Mouse (Mus musculus) CH12.LX (cell line): ENCODE measurements around the gene Kmt5a. TPM values are rescaled to one million over a fixed set of nuclear protein-coding genes. Genes with fewer than 3 reads are reported as not detected.

Experiments used
- DNase-seq: peaks from one replicate; pipeline ENCODE4 v3.0.0-alpha.2; 2013; ENCODE audit errors: extremely low read depth
- H3K27ac ChIP-seq: 2 replicates; pipeline ENCODE4 v1.5.1; 2012; ENCODE audit warnings: low read depth, mild to moderate bottlenecking, control low read depth, moderate library complexity; ENCODE audit not compliant: insufficient read depth
- H3K27me3 ChIP-seq: replicated peaks from 2 replicates; pipeline ENCODE3; 2012; ENCODE audit warnings: inconsistent platforms
- H3K36me3 ChIP-seq, 2 experiments: replicated peaks in 1 of 2; 2 replicates each; pipeline versions ENCODE3 to v1.6.1; 2012; ENCODE audit warnings: inconsistent platforms in 1 of 2, low read length in 1 of 2, mild to moderate bottlenecking in 1 of 2, mixed read lengths in 1 of 2, moderate library complexity in 1 of 2; ENCODE audit not compliant: control insufficient read depth in 1 of 2, insufficient read depth in 1 of 2
- H3K4me1 ChIP-seq, 2 experiments: 2 replicates each; pipeline ENCODE4 v1.6.1; 2012; ENCODE audit warnings: inconsistent platforms in 1 of 2, moderate library complexity in 1 of 2; ENCODE audit not compliant: insufficient read depth in 2 of 2, control insufficient read depth in 1 of 2
- H3K4me2 ChIP-seq: 2 replicates; pipeline ENCODE4 v1.6.1; 2012; ENCODE audit warnings: low read depth, mild to moderate bottlenecking, control low read depth; ENCODE audit not compliant: poor library complexity, insufficient read depth, severe bottlenecking
- H3K4me3 ChIP-seq, 3 experiments: fragments of 150-350 bp in 1 of 3; sonication (generic) in 1 of 3; replicated peaks in 1 of 3; 2 replicates each; pipeline versions ENCODE3 to v1.5.1; 2011 to 2012; ENCODE audit warnings: low read depth in 2 of 3, low read length in 2 of 3, mild to moderate bottlenecking in 2 of 3, moderate library complexity in 2 of 3, control low read depth in 1 of 3, improper control_type of control experiment in 1 of 3, inconsistent platforms in 1 of 3, mixed read lengths in 1 of 3; ENCODE audit not compliant: poor library complexity in 1 of 3
- H3K79me2 ChIP-seq: replicated peaks from 2 replicates; pipeline ENCODE4 v1.6.1; 2012; ENCODE audit warnings: mild to moderate bottlenecking, moderate library complexity; ENCODE audit not compliant: control insufficient read depth, poor library complexity, insufficient read depth, severe bottlenecking; ENCODE audit errors: extremely low read depth
- H3K9ac ChIP-seq: 2 replicates; pipeline ENCODE4 v1.6.1; 2012; ENCODE audit warnings: low read depth, mild to moderate bottlenecking, control low read depth, moderate library complexity; ENCODE audit not compliant: insufficient read depth
- H3K9me3 ChIP-seq: replicated peaks from 2 replicates; pipeline ENCODE3; 2012; ENCODE audit warnings: low read length, inconsistent platforms, mixed read lengths
- BHLHE40 ChIP-seq: IDR thresholded peaks from 2 replicates; pipeline ENCODE4 v1.6.1; 2011; ENCODE audit warnings: mild to moderate bottlenecking, low read depth, low read length, improper control_type of control experiment
- CTCF ChIP-seq, 2 experiments: IDR thresholded peaks in 1 of 2; conservative IDR thresholded peaks in 1 of 2; 2 replicates each; pipeline ENCODE4 v1.5.1; 2011 to 2012; ENCODE audit warnings: low read depth in 2 of 2, low read length in 2 of 2, improper control_type of control experiment in 1 of 2, inconsistent platforms in 1 of 2, mild to moderate bottlenecking in 1 of 2, moderate library complexity in 1 of 2
- E2F4 ChIP-seq: IDR thresholded peaks from 2 replicates; pipeline ENCODE4 v1.6.1; 2011; ENCODE audit warnings: low read depth, low read length, improper control_type of control experiment; ENCODE audit not compliant: insufficient replicate concordance
- ELF1 ChIP-seq: IDR thresholded peaks from 2 replicates; pipeline ENCODE4 v1.6.1; 2014; ENCODE audit warnings: low read depth, mild to moderate bottlenecking, inconsistent platforms, low read length, improper control_type of control experiment
- EP300 ChIP-seq: IDR thresholded peaks from 2 replicates; pipeline ENCODE4 v1.6.1; 2011; ENCODE audit warnings: low read length, improper control_type of control experiment
- ETS1 ChIP-seq: conservative IDR thresholded peaks from 2 replicates; pipeline ENCODE4 v1.6.1; 2012; ENCODE audit warnings: low read depth, mild to moderate bottlenecking, inconsistent platforms, low read length, improper control_type of control experiment, moderate library complexity
- JUN ChIP-seq: IDR thresholded peaks from 2 replicates; pipeline ENCODE4 v1.6.1; 2011; ENCODE audit warnings: low read depth, mild to moderate bottlenecking, low read length, improper control_type of control experiment, moderate library complexity; ENCODE audit not compliant: insufficient read depth
- MAX ChIP-seq: IDR thresholded peaks from 2 replicates; pipeline ENCODE4 v1.6.1; 2011; ENCODE audit warnings: low read length, improper control_type of control experiment
- MAZ ChIP-seq: IDR thresholded peaks from 2 replicates; pipeline ENCODE4 v1.6.1; 2012; ENCODE audit warnings: low read depth, mild to moderate bottlenecking, inconsistent platforms, low read length, improper control_type of control experiment, moderate library complexity
- NELFE ChIP-seq: IDR thresholded peaks from 2 replicates; pipeline ENCODE4 v1.6.1; 2011; ENCODE audit warnings: low read depth, low read length, improper control_type of control experiment
- PAX5 ChIP-seq: IDR thresholded peaks from 2 replicates; pipeline ENCODE4 v1.6.1; 2012; ENCODE audit warnings: low read length, inconsistent platforms, mixed read lengths
- POLR2A ChIP-seq: IDR thresholded peaks from 2 replicates; pipeline ENCODE4 v1.6.1; 2011; ENCODE audit warnings: low read depth, mild to moderate bottlenecking, improper control_type of control experiment, low read length
- POLR2AphosphoS2 ChIP-seq: IDR thresholded peaks from 2 replicates; pipeline ENCODE4 v1.6.1; 2011; ENCODE audit warnings: low read depth, low read length, improper control_type of control experiment
- RCOR1 ChIP-seq: conservative IDR thresholded peaks from 2 replicates; pipeline ENCODE4 v1.6.1; 2012; ENCODE audit warnings: low read depth, mild to moderate bottlenecking, inconsistent platforms, low read length, improper control_type of control experiment
- SIN3A ChIP-seq: IDR thresholded peaks from 2 replicates; pipeline ENCODE4 v1.6.1; 2012; ENCODE audit warnings: low read length, improper control_type of control experiment, inconsistent platforms
- UBTF ChIP-seq: IDR thresholded peaks from 2 replicates; pipeline ENCODE4 v1.6.1; 2012; ENCODE audit warnings: low read depth, mild to moderate bottlenecking, inconsistent platforms, low read length, improper control_type of control experiment, moderate library complexity
- USF1 ChIP-seq: IDR thresholded peaks from 2 replicates; pipeline ENCODE4 v1.6.1; 2014; ENCODE audit warnings: low read depth, mild to moderate bottlenecking, inconsistent platforms, low read length, improper control_type of control experiment
- ZKSCAN1 ChIP-seq: IDR thresholded peaks from 2 replicates; pipeline ENCODE4 v1.6.1; 2012; ENCODE audit warnings: low read depth, inconsistent platforms, low read length, improper control_type of control experiment, borderline replicate concordance
- ZNF384 ChIP-seq: IDR thresholded peaks from 2 replicates; pipeline ENCODE4 v1.6.1; 2012; ENCODE audit warnings: low read depth, low read length, improper control_type of control experiment, inconsistent platforms
- dilution Hi-C: fragments of 300-500 bp; cut with MboI; formaldehyde crosslinking; loops from 2 replicates; pipeline ENCODE4 v1.14.3; 2020; ENCODE audit warnings: low sequenced_read_pairs; ENCODE audit not compliant: extremely low pct_unique_long_range_greater_than_20kb, extremely low pct_ligation_motif_present
- in situ Hi-C: fragments of 300-500 bp; cut with MboI; formaldehyde crosslinking; loops from 3 replicates; pipeline ENCODE4 v1.14.3; 2019; ENCODE audit warnings: low sequenced_read_pairs, low pct_ligation_motif_present, low pct_unique_long_range_greater_than_20kb, mixed read lengths
- polyA plus RNA-seq: library from polyadenylated mRNA; unstranded; fragments of >175 nt; gene quantifications from 2 replicates; pipeline ENCODE4 v1.2.1, GENCODE M21; 2012; ENCODE audit warnings: low read depth; ENCODE audit not compliant: insufficient read length
- total RNA-seq, 2 experiments: library from RNA; depleted of rRNA; stranded (reverse); fragments of 300-350 nt in 1 of 2; fragments of >200 nt in 1 of 2; gene quantifications; 2 replicates each; pipeline ENCODE4 v1.2.3; 2012 to 2014

Gene Kmt5a
- total and polyA plus RNA-seq, 3 experiments, result 55.3 to 151 (median 62.8) TPM

GRCm38 (mm10) chr5:124453339-124454081, 13.8 kb downstream of the Kmt5a start:
- DNase-seq, result no peak
- Histone ChIP-seq H3K79me2 (peaks cover 60% of the 10 kb centered on the region), H3K9ac (no peak overlapping the region), H3K27ac (peak overlapping the region; percentile 11; the same call in 1 of the 2 replicates), H3K27me3 (no peaks in the 10 kb centered on the region), H3K36me3 (peaks cover 87 to 95% of the 10 kb centered on the region in 2 experiments), H3K4me2 (no peak overlapping the region), H3K4me3 (no peak overlapping the region), H3K9me3 (no peaks in the 10 kb centered on the region), H3K4me1 (peaks cover 13 to 62% of the 10 kb centered on the region in 2 experiments)
- dilution Hi-C loops (no loop called here), in situ Hi-C loops (no loop called here)
- TF ChIP-seq ELF1 (no peak), ZNF384 (no peak), PAX5 (no peak), NELFE (no peak), BHLHE40 (no peak), MAZ (no peak), RCOR1 (no peak), E2F4 (no peak), CTCF (conservative IDR thresholded peaks at IDR 0.05 in 1 of 2, IDR thresholded peaks at IDR 0.05 in 1 of 2; ENCODE audit: low read depth in 2 of 2, low read length in 2 of 2) (no peak), JUN (no peak), ZKSCAN1 (no peak), ETS1 (no peak), POLR2AphosphoS2 (no peak), EP300 (no peak)

- no peak overlapping the region for H3K4me3 ChIP-seq
- no peak for DNase-seq
- H3K4me1 ChIP-seq, result peaks cover 9 to 62% of the 10 kb centered on the region in 2 experiments; a peak in 3 of 4 replicates
- H3K27me3 ChIP-seq, result no peaks in the 10 kb centered on the region
- peaks cover 55% of the 10 kb centered on the region for H3K79me2 ChIP-seq
- dilution Hi-C loops, result no loop called here
- H3K4me2 ChIP-seq, result no peak overlapping the region
- H3K9ac ChIP-seq, result no peak overlapping the region
- in situ Hi-C loops, result no loop called here
- H3K9me3 ChIP-seq, result no peaks in the 10 kb centered on the region
- no peak overlapping the region for H3K27ac ChIP-seq
- H3K36me3 ChIP-seq, result peaks cover 88 to 95% of the 10 kb centered on the region in 2 experiments
- TF ChIP-seq POLR2AphosphoS2, result no peak
- no peak for TF ChIP-seq USF1
- no peak for TF ChIP-seq UBTF
- TF ChIP-seq ETS1, result no peak
- TF ChIP-seq POLR2A, result no peak
- no peak for TF ChIP-seq ELF1
- TF ChIP-seq MAX, result no peak
- TF ChIP-seq RCOR1, result no peak
- TF ChIP-seq ZNF384, result no peak
- TF ChIP-seq PAX5, result no peak
- no peak for TF ChIP-seq SIN3A
Measured at GRCm38 (mm10) chr5:124454082-124454419, 14.3 kb downstream of the Kmt5a start.
